Mouse (Mus musculus): ENCODE measurements at regions not wholly inside any gene's neighbourhood (a gene's known extent, or its start where the extent isn't known, plus 50 kb on each side); places are given as distances from the start of the nearest gene placed in this dataset.

DNA sequence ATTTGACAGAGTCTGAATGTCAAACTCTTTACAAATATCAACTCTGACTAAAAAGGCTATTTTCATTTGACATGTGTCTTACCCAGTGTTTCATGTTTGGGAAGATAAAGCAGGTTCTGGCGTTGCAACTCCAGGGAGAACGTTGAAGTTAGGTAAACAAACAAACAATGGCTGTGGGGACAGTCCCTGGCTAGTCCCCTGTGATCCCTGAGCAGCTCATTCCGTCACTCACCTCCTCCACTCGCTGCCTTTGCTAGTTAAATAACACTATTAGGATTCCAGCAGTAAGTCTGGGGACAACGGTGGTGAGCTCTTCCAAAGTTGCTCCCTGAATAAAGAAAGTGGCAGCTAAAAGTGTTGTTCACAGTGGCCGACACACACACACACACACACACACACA lies 227.8 kb upstream of the Prox1 start:
- no peak for DNase-seq

DNA sequence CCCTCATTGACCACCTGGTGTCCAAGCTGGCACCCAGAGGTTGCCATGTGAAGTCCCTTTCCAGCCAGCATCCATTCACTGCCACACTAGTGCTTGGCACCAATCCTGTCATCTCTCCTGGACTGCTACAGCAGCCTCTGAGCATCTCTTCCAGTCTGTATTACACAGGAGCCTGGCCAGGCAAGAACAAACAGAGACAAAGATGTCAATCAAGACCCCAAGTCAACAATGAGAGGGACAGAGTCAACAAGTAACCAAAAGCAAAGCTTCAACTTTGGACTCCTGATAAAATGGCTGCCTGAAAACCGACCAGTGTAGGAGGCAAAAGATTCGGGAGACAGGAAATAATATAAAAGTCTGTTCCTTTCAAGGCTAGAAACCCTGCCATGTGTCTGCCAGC lies 227.3 kb upstream of the Prox1 start:
- DNase-seq: no peak

DNA sequence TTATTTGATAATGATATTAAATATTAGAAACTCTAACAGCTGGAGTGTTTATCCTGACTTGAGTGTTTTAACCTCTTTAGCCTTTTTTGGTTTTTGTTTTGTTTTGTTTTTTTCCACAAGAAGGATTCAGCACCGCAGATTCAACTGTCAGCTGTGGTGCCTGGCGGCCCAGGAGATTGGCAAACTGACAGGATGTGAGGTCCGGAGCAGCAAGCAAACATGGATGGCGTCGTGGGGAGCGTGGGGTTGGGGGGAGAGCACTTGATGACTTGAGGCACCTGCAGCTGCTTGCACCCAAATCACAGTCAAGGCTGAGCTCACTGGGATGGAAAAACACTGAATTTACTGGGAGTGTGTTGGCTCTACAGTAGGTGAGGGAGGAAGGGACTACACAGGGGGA lies 222.5 kb upstream of the Prox1 start:
- no peak for DNase-seq

DNA sequence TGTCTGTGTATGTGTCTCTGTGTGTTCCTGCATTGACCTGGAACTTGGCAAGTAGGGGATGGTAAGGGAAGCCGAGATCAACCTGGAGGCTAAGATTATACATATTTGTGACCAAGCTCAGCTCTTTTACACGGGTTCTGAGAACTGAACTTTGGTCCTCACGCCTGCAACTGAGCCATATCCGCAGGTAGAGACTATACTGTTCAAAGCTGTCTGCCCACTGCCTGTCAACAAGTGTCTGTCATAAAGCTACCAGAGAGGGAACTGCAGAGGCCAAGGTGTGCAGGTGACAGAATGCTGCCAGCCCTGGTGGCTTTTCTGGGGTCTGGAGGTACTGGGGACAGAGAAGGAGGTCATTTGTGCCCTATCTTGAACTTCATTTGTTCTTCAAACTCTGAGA lies 218.3 kb upstream of the Prox1 start:
- DNase-seq: no peak

DNA sequence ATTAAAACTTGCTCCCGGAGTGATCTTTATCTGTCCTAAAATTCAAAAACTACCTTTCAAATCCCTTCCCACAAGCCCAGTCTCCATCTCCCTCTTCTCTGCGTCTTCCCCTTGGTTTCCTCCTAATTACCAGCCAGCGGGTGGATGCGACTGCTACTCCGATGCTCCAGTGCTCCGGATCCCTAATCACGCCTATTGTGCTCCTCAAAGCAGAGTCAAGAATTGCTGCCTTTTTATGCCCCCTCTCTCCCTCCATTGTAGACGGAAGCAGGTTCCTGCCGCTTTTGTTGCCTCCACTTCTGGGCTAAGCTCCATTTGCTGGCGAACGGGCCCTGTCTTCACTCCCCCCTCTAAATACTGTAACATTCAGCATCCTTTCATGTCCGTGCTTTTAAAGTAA lies 214.0 kb upstream of the Prox1 start:
- DNase-seq: no peak

DNA sequence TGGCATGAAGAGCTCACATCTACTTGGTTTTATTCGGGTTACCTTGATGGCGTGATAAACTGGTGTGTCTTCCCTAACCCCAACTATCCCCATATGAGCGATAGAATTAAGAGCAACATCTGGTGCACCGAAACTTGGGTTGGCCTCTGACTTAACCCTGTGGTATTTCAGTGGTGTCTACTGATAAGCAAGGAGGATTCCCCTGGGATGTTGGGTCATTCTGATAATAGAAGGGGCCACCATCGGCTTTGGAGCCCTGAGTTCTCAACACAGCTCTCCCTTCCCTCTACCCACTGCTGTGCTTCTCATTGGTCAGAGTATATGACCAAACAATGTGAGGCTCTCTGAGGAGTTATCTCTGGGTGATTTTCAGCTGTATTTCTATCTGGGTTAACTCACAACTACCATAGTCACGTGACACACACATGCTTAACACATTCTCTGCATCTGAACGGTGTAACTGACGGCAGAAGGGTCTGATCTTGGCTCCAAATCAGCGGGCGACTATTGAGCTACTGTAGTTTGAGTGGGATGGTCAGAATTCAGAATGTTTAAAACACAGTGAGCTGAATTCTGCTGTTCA lies 212.8 kb upstream of the Prox1 start:
- DNase-seq: no peak

DNA sequence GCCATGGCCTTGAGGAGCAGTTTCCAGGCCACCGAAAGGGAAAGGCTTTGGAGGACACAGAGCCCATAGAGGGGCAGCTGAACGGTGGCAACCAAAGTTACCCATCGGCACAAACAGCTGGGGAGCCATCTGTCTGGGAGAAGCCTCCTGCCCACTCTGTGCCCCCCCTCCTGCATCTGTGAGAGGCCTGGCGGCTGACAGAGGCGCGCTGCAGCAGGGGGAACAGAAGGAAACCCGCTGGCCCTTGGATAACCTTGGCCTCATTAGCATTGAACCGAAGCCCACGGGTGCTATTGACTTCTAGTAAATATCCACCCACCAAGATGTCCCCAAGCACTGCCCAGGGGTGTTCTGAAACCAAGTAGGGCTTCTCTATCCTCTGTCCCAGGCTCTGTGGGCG lies 209.6 kb upstream of the Prox1 start:
- DNase-seq: no peak

DNA sequence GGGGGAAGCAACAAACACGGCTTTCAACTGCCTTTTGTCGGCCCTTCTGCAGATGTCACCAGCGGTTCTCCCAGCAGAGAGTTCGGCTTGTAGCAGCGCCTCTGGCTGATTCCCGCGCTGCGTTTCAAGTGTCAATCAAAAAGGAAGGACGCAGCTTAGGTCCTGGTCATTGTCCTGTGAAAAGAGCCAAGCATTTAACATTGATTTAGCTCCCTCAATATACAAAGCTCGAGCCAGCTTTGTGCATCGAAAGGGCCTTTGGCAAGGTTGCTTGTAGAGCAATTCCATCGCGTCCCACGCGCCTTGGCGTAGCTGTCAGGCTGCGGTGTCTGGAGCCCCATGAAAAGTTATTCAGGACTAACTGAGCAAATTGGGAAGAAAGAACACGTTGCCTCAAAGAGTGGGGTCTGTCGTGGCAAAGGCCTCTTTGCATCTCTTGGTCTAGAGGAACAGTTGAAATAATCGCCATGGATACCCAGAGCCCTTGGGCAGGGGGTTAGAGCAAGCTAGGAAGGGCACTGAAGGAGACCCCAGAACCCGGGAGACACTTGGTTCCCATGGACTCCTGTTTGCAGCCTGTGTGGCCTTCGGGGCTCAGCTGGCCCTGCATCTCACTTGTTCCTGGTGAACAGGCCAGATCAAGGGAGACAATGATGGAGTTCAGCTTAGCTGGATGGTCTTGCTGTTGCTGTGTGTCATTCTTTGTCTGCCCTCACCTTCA lies 204.8 kb upstream of the Prox1 start:
- no peak for DNase-seq

DNA sequence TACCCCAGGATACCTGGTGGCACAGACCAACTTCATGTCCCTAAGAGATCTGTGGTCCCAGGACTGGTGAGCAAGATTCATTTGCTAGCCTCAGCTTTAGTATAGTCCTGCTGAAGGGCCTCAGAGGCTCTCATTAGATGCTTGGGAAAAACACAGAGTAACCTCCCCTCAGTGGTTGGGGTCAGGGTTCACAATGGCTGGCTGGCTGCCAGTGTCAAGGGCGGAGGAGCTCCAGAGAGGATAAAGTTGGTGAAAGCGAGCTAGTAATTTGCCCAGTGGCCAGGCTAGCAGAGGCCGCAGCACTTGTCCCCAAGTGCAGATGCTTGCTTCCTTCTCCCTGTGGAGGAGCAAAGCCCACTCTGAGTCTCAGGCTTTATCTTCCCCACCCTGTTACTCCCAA lies 203.8 kb upstream of the Prox1 start:
- peak; percentile 83 to 86 for DNase-seq

DNA sequence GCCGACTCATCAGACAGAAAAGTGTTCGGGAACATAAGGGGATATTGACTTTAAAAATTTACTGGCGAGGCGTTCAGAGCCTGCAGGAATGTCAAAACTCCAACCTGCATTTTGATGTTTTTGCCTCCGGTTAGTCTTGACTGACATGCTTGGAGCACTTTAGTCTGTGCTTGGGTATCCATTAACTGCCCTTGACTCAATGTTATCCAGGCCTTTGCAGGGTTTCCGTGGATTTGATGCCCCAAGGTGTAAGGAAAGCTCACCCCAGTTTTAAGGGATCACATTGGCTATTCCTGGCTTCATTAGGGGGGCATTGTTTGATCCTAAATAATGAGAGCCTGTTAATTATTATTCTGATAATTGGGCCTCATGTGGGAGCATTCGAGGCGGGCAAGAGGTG lies 196.1 kb upstream of the Prox1 start:
- peak; percentile 68 to 87 for DNase-seq

DNA sequence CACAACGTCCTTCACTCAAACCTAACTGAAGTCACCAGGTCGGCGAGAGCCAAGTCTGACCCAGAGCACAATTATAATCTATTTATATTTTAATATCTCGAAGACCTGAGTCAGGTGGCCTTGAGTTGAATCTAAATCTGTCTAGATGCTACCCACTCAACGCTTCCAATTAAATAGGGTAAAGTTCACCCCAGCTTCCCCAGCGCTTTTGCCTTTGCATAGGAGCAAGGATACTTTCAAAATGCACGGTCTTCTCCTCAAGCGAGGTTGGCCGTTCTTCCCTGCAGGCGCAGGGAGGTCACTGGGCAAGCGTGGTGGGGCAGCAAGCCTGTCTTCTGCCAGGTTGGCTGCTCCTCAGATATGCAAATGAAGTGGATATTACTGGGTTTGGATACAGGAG lies 194.6 kb upstream of the Prox1 start:
- DNase-seq: peak in 1 of 2 experiments; percentile 7

DNA sequence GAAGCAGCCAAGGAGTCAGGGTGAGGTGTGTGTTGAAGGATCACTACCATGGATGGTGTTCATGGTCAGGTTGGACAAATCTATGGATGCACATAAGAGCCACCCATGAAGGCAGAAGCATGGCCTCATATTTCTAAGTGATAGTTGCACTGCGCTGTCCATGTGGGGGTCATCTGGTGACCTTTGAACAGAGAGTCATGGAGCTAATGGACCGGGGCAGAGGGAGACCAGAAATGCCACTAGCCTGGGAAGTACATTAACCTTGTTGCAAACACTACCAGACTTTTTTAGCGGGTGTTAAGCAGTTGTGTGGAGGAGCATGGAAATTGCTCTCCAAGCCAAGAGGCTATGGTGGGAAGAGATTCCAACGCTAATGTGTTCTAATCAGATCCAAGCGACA lies 190.1 kb upstream of the Prox1 start:
- peak; percentile 48 to 49 for DNase-seq

DNA sequence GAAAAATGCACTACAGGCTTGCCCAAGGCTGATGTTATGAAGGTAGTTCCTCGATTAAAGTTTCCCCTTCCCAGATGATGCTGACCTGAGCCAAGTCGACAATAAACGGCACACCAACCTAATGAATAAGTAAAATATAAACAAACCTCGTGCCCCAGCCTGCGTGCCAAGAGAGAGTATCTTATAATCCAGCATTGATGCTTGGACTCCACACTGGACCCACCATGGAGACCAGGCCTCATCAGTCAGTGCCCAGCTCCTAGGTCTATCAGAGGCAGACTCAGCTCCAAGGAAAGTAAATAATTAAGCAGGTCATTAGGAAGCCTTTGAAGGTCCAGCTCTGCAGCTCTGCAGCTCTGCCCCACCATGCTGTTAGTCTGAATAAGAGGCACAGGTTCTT lies 187.3 kb upstream of the Prox1 start:
- DNase-seq: peak; percentile 78 to 81

DNA sequence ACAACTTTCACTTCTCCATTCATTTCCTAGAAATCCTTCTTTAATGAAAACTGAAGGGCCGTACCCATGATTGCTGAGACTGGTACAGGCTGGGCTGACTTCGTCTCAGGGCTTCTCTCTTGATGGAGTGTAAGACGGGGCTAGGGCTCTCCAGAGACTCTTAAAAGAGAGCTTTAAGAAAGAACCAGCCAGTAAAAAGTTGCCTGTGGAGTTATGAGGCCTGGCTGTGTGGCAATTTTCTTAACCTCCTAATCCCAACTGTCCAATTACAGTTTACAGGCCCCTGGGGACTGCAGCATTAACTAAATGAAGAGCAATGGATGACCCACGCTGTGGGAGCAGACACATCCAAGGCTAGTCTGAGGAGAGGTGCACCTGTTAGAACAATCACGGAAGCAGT lies 177.1 kb upstream of the Prox1 start:
- no peak for DNase-seq

DNA sequence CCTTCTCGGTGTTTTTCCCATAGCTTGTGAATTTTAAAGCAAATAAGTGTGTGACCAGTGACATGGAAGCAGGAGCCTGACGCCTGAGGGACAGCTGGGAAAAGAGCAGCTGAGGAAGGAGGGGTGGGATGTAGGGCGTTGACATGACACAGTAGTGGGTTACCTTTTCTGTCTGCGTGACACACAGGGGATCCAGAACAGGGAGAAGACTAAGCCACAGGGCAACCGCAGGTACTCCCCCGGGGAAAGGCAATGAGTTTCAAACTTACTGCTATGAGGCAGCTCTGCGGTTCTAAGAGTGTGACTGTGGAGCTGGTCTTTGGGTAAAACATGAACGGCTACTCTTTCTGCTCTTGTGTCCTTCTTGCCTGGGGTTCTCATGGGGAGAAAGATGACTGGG lies 170.2 kb upstream of the Prox1 start:
- DNase-seq: no peak

DNA sequence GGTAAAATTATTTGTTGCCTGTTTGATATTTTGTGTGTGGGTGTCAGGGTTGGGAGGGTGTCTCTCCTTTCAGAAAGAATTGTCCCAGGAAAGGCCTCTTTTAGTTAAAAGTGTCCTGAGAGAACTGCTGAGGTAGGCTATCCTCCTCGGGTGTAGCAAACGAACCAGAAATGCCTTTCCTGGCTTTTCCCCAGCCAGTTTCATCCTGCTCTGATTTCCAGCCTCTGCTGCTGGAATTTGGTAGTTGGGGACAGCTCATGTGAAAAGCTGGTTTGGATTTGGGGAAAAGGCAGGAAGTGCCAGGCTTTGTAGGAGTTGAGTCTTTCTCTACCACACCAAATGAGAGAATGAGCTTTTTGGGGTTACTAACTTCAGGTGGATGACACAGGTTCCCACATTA lies 164.0 kb upstream of the Prox1 start:
- no peak for DNase-seq

DNA sequence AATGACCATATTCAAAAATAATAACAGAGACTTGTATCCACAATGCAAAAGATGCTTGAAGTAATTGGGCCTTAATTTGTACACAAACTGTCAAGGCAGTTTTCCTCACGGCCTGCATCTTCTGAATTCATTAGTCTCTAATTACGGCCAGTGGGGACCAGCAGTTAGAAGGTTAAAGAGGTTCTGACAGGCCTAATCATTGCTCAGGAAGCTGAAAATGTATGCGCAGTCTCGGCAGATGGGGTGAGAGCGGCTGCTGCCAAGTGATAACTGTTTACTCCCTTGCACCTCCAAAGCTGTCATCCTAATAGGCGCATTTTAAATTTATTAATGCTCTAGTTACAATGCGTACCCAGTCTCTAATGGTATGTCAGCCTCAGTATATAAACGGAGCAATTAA lies 163.5 kb upstream of the Prox1 start:
- DNase-seq: no peak

DNA sequence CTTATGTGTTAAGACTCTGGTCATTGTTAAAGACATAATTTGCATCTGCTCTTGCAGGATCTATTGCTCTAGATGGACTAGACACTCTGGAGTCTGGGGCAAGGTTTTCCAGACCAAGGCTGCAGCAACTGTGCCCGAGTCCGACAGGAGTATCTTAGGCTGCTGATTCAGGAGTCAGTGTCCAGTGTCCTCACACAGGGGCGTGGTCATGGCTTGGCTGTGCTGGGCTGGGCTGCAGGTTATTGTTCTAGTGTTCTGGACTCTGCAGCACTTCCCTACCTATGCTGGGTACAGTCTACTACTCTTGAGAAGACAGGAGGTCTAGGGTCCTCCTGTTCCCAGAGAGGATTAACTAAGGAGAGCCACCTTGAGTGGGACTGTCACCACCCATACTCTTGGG lies 161.5 kb upstream of the Prox1 start:
- peak in 1 of 2 experiments; percentile 32 for DNase-seq

DNA sequence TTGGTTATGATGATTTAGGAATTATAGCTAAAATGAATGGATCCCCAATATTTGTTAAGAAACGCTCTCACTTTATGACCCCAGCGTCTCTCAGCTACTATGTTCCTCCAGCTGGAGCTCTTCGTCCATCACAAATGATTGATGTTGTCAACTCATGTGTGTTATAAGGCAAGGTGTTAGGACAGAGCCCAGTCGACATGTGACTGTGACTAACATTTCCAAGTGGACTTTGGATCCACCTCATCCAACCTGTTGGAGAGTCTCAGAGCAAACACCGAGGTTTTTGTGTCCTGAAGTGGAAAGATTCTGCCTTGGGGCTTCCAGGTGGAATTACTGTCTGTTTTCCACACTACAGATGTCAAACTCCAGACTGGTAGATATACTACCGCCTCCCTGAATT lies 154.0 kb upstream of the Prox1 start:
- DNase-seq: peak; percentile 44 to 45

DNA sequence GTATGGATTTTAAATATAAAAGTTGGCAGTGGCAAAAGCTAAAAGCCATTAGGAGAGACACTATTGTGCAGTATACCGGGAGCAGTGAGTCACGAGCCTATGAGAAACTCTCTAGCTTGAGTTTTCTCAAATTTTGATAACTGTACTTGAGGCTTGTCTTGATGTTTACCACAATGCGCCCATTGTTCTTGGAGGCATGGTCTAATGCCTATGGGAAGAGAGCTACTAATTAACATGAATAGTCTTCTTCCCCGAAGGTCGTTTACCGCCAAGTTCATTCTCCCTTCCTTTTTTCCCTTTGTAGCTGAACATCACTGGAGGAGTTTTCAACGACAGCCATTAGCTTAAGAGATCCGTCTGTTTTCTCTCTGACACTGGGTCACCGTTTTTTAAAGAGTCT lies 153.2 kb upstream of the Prox1 start:
- DNase-seq: no peak

DNA sequence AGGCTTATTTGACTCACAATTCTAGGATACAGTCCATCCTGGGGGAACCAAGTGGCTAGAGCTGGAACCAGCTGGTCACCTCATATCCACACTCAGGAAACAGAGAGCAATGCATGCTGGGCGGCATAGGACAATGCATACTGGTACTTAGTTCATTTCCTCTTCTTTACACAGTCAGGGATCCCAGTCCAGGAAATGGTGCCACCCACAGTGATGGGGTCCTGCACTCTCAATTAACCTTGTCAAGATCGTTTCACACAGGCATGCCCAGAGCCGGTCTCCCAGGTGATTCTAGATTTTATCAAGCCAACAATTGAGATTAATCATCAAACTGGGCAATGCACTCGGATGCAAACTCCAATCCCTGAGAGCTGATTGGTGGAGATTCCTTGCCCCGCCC lies 145.7 kb upstream of the Prox1 start:
- DNase-seq: peak; percentile 14 to 17

DNA sequence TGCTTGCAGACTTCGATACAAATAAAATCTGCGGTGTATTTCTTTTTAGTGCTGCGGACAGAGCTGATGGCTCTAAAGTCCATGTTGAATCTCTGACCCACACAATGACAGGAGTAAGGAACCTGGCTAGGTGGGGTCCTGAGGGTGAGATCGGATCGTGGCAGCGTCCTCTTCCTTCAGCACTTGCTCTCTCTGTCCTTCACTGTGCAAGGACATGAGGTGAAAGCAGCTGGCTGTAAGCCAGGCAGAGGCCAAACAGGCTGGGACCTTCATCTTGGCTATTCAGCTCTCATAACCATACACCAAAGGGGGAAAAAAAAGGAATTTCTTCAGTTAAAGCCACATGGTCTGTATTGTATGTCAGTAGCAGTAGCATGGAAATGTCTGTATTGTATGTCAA lies 139.3 kb upstream of the Prox1 start:
- no peak for DNase-seq

DNA sequence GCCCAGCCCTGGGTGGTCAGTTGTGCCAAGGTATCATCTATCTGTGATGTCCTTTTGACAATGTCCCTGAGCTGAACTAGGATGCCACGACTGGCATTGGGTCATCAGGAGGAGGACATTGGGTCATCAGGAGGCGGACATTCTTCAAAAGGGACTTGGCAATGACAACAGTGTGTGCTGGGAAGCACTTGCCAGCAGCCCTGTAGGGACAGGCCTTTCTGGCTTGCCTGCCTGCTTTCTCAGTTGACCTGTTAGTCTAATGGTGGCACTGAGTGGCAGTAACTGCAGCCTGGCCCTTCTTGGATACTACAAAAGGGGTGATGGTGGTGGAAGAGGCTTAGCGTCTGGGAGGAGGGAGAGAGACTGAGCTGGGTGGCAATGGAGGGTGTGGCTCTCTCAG lies 137.2 kb upstream of the Prox1 start:
- DNase-seq: no peak

DNA sequence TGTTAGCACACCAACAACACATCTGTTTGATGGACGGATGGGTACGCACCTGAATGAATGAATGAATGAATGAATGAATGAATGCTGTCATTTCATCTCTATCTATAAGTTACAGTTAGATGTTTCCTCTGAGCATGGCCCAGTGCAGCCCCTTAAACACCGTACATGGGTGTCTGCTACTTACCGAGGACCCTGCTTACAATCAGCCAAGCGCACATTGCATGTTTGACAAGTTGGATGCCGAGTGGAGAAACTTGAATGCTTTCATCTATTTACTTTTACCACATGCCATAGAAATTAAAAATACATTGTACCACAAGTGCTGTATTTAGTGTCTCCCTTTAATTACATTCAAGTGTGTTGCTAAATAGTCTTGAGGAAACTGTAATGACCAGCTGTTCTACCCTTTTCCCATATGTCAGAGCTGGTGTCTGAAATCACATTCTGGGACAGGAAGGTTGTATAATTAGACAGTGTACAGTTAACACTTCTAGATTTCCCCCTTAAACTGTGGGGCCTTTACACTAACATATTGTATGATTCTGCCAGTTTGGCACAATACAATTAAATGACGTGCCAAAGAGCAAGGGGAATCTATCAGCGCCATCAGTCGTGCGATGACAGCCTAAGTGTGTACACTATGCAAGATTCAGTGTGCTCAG lies 127.3 kb upstream of the Prox1 start:
- no peak for DNase-seq

DNA sequence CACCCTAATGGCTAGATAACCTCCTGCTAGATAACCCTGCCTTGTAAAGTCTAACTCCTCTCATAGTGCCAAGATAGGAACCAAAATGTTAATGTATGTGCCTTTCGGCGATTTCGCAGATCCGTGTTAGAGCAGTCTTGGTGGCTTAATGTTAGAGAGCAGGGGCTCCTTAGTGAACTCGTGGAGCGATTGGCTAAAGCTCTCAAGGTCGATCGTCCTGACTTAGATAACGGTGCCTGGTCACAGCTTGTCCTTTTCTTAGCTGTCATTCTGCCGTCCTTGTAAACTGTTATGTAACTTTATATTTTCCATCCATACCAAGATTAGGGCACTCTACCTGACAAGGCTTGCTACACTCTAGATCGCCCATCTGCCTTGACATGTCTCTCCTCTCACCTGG lies 119.5 kb upstream of the Prox1 start:
- no peak for DNase-seq
